Mouse (Mus musculus): Measurements from ENCODE around the gene Carns1. TPM values are rescaled to one million over a fixed set of nuclear protein-coding genes. Genes with fewer than 3 reads are reported as not detected.

Gene Carns1
- polyA plus RNA-seq, 1 experiment from 2014 or later = 3.1 TPM

GRCm38 (mm10) chr19:4147782-4148490 lies 27.3 kb downstream of the Carns1 start:
- no peak; the same call in 1 of the 2 replicates for ATAC-seq (ENCODE audit: insufficient number of reproducible peaks, insufficient read depth, low FRiP score, low TSS enrichment, low read depth)
- peak overlapping the region; percentile 56; the same call in 1 of the 2 replicates for H3K27ac ChIP-seq
- 38% methylated on average over 9 of the region's 9 CpGs for WGBS

GRCm38 (mm10) chr19:4147022-4147405 lies 28.3 kb downstream of the Carns1 start:
- no peak overlapping the region for H3K4me2 ChIP-seq
- no peak overlapping the region for H3K9ac ChIP-seq (replicated peaks)
- H3K36me3 ChIP-seq = peaks cover 22% of the 10 kb centered on the region
- peaks cover 18% of the 10 kb centered on the region for H3K4me1 ChIP-seq (replicated peaks)
- H3K27ac ChIP-seq = no peak overlapping the region
- H3K27me3 ChIP-seq = no peaks in the 10 kb centered on the region
- no peak overlapping the region for H3K4me3 ChIP-seq (replicated peaks)
- no peak for ATAC-seq (ENCODE audit: insufficient number of reproducible peaks, insufficient read depth, low FRiP score, low TSS enrichment, low read depth)
- WGBS = 59% methylated on average over 3 of the region's 3 CpGs
- 0 out of 2 replicates have a peak, but pooled peaks cover 4% of the 10 kb centered on the region for H3K9me3 ChIP-seq

More at GRCm38 (mm10) chr19:4147782-4148490, 27.3 kb downstream of the Carns1 start:
- no peaks in the 10 kb centered on the region for H3K27me3 ChIP-seq
- peaks cover 31% of the 10 kb centered on the region for H3K36me3 ChIP-seq
- H3K4me1 ChIP-seq (replicated peaks) = peaks cover 18% of the 10 kb centered on the region
- peak overlapping the region; percentile 92 for H3K4me3 ChIP-seq (replicated peaks)
- H3K9me3 ChIP-seq = 0 out of 2 replicates have a peak, but pooled peaks cover 4% of the 10 kb centered on the region
- peak overlapping the region; percentile 81 for H3K9ac ChIP-seq (replicated peaks)
- peak overlapping the region; percentile 93 for H3K4me2 ChIP-seq

- H3K4me2 ChIP-seq = no peak overlapping the region
- H3K4me1 ChIP-seq (replicated peaks) = peaks cover 18% of the 10 kb centered on the region
- no peak overlapping the region for H3K4me3 ChIP-seq (replicated peaks)
- no peak for ATAC-seq (ENCODE audit: insufficient number of reproducible peaks, insufficient read depth, low FRiP score, low TSS enrichment, low read depth)
- peaks cover 17% of the 10 kb centered on the region for H3K36me3 ChIP-seq
- no peak overlapping the region for H3K9ac ChIP-seq (replicated peaks)
- WGBS = 63% methylated on average over 12 of the region's 12 CpGs
- no peak overlapping the region for H3K27ac ChIP-seq
- no peaks in the 10 kb centered on the region for H3K27me3 ChIP-seq
- 0 out of 2 replicates have a peak, but pooled peaks cover 4% of the 10 kb centered on the region for H3K9me3 ChIP-seq
Measured at GRCm38 (mm10) chr19:4146366-4147021, 28.8 kb downstream of the Carns1 start.

- Histone ChIP-seq H3K4me3 (replicated peaks) (no peak overlapping the region), H3K4me1 (replicated peaks) (peaks cover 18% of the 10 kb centered on the region), H3K4me2 (no peak overlapping the region), H3K27ac (no peak overlapping the region), H3K9ac (replicated peaks) (no peak overlapping the region), H3K9me3 (0 out of 2 replicates have a peak, but pooled peaks cover 4% of the 10 kb centered on the region), H3K27me3 (no peaks in the 10 kb centered on the region), H3K36me3 (peaks cover 11% of the 10 kb centered on the region)
- no peak for ATAC-seq (ENCODE audit: insufficient number of reproducible peaks, insufficient read depth, low FRiP score, low TSS enrichment, low read depth)
- WGBS = 91% methylated on average over 5 of the region's 5 CpGs
Measured at GRCm38 (mm10) chr19:4145936-4146335, 29.3 kb downstream of the Carns1 start.

GRCm38 (mm10) chr19:4144550-4145498 lies 30.5 kb downstream of the Carns1 start:
- no peak overlapping the region for H3K4me3 ChIP-seq (replicated peaks)
- no peak for ATAC-seq (ENCODE audit: insufficient number of reproducible peaks, insufficient read depth, low FRiP score, low TSS enrichment, low read depth)
- H3K4me2 ChIP-seq = no peak overlapping the region
- H3K27me3 ChIP-seq = no peaks in the 10 kb centered on the region
- H3K27ac ChIP-seq = no peak overlapping the region
- H3K9me3 ChIP-seq = 0 out of 2 replicates have a peak, but pooled peaks cover 4% of the 10 kb centered on the region
- H3K9ac ChIP-seq (replicated peaks) = no peak overlapping the region
- 78% methylated on average over 16 of the region's 16 CpGs for WGBS
- peaks cover under 1% of the 10 kb centered on the region; the same call in 1 of the 2 replicates for H3K36me3 ChIP-seq
- H3K4me1 ChIP-seq (replicated peaks) = peaks cover 17% of the 10 kb centered on the region

GRCm38 (mm10) chr19:4143759-4144268 lies 31.5 kb downstream of the Carns1 start, which contains the start of gene Cabp4:
Gene Cabp4 (minus strand): TSS chr19:4144033.
- no peaks in the 10 kb centered on the region for H3K36me3 ChIP-seq
- H3K9ac ChIP-seq (replicated peaks) = no peak within 1 kb of the TSS
- ATAC-seq (ENCODE audit: insufficient number of reproducible peaks, insufficient read depth, low FRiP score, low TSS enrichment, low read depth) = no peak
- WGBS = 81% methylated on average over 7 of the region's 7 CpGs
- H3K9me3 ChIP-seq = 0 out of 2 replicates have a peak, but pooled peaks cover 4% of the 10 kb centered on the region
- H3K4me3 ChIP-seq (replicated peaks) = no peak within 1 kb of the TSS
- no peaks in the 10 kb centered on the region for H3K27me3 ChIP-seq
- peaks cover 7% of the 10 kb centered on the region; the same call in 1 of the 2 replicates for H3K4me1 ChIP-seq (replicated peaks)
- H3K4me2 ChIP-seq = no peak within 1 kb of the TSS
- H3K27ac ChIP-seq = no peak within 1 kb of the TSS

GRCm38 (mm10) chr19:4142416-4143173 lies 32.7 kb downstream of the Carns1 start:
- Histone ChIP-seq H3K4me1 (replicated peaks) (0 out of 2 replicates have a peak, but pooled peaks cover under 1% of the 10 kb centered on the region), H3K36me3 (no peaks in the 10 kb centered on the region), H3K4me3 (replicated peaks) (no peak overlapping the region), H3K9me3 (0 out of 2 replicates have a peak, but pooled peaks cover 4% of the 10 kb centered on the region), H3K4me2 (no peak overlapping the region), H3K27me3 (no peaks in the 10 kb centered on the region), H3K9ac (replicated peaks) (no peak overlapping the region), H3K27ac (no peak overlapping the region)
- 91% methylated on average over 18 of the region's 18 CpGs for WGBS
- no peak for ATAC-seq (ENCODE audit: insufficient number of reproducible peaks, insufficient read depth, low FRiP score, low TSS enrichment, low read depth)

- no peak overlapping the region for H3K4me3 ChIP-seq (replicated peaks)
- H3K27ac ChIP-seq = no peak overlapping the region
- H3K4me1 ChIP-seq (replicated peaks) = no peaks in the 10 kb centered on the region
- no peak for ATAC-seq (ENCODE audit: insufficient number of reproducible peaks, insufficient read depth, low FRiP score, low TSS enrichment, low read depth)
- no peaks in the 10 kb centered on the region for H3K9me3 ChIP-seq
- no peaks in the 10 kb centered on the region for H3K27me3 ChIP-seq
- no peaks in the 10 kb centered on the region for H3K36me3 ChIP-seq
- no peak overlapping the region for H3K9ac ChIP-seq (replicated peaks)
- WGBS = 78% methylated on average over 6 of the region's 6 CpGs
- H3K4me2 ChIP-seq = no peak overlapping the region
Measured at GRCm38 (mm10) chr19:4140147-4140546, 35.1 kb downstream of the Carns1 start.

- no peaks in the 10 kb centered on the region for H3K4me1 ChIP-seq (replicated peaks)
- H3K9me3 ChIP-seq = no peaks in the 10 kb centered on the region
- H3K27ac ChIP-seq = no peak within 1 kb of the TSS
- H3K9ac ChIP-seq (replicated peaks) = no peak within 1 kb of the TSS
- no peaks in the 10 kb centered on the region for H3K36me3 ChIP-seq
- no peak for ATAC-seq (ENCODE audit: insufficient number of reproducible peaks, insufficient read depth, low FRiP score, low TSS enrichment, low read depth)
- H3K4me3 ChIP-seq (replicated peaks) = no peak within 1 kb of the TSS
- H3K27me3 ChIP-seq = no peaks in the 10 kb centered on the region
- H3K4me2 ChIP-seq = no peak within 1 kb of the TSS
- WGBS = 75% methylated on average over 2 of the region's 2 CpGs
Measured at GRCm38 (mm10) chr19:4139446-4139845, 35.8 kb downstream of the Carns1 start, which contains the start of gene Gpr152. Gene Gpr152 (plus strand): TSS chr19:4139787.

- Histone ChIP-seq H3K27ac (no peak overlapping the region), H3K4me2 (no peak overlapping the region), H3K9ac (replicated peaks) (no peak overlapping the region), H3K4me3 (replicated peaks) (no peak overlapping the region), H3K4me1 (replicated peaks) (no peaks in the 10 kb centered on the region), H3K36me3 (peaks cover 4% of the 10 kb centered on the region), H3K9me3 (no peaks in the 10 kb centered on the region), H3K27me3 (no peaks in the 10 kb centered on the region)
- ATAC-seq (ENCODE audit: insufficient number of reproducible peaks, insufficient read depth, low FRiP score, low TSS enrichment, low read depth) = no peak
- WGBS = 78% methylated on average over 5 of the region's 5 CpGs
Measured at GRCm38 (mm10) chr19:4137913-4138312, 37.4 kb downstream of the Carns1 start.
